Mouse (Mus musculus) T-helper 1 cell (primary cell): ENCODE results near the gene Vmn2r102.

Source experiments
- in situ Hi-C: fragments of 300-600 bp; cut with MboI, MseI; formaldehyde crosslinking; loops from one replicate; pipeline ENCODE4 v1.15.1; 2025; ENCODE audit warnings: high pct_unique_total_duplicates

The Vmn2r102 gene

DNA sequence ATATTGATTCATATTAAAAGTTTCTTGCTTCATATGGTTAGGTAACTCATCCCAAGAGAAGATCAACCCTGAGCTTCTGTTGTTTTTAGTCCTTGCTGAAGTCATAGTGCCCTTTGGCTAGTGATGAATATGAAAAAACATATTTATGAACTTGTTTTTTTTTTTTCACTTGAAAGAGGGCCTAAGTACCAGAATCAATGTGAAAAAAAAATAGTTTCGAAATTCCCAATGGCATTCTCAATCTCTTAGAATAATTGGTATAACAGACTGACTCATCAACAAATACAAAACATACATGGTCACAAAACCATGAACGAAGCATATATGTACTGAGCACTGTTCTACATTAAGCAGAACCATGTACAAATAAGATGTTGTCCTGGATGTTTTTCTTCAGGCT lies at the start of gene Vmn2r102:
Gene Vmn2r102 (plus strand): TSS at position 301 of the 400 bp plus-strand sequence.
- in situ Hi-C loops, result no loop called here

DNA sequence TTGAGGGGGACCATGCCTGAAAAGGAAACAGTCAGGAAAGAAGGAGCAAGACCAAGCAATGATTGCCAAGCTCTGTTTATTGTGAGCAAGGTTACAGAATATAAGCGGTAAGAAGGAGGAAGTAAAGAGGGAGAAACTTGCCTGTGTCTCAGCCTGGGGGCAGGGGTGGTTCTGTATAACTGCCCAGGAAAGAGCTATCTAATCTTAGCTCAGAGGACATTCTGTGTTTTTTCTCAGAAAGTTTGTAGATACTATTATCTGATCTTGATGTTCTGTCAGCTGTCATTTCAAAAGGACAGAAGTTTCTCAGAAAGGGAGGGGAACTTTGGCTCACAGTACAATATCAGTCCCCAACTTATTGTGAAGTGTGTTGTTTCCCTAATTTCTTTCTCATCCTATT lies 30.8 kb upstream of the Vmn2r102 start:
- in situ Hi-C loops, result no loop called here

DNA sequence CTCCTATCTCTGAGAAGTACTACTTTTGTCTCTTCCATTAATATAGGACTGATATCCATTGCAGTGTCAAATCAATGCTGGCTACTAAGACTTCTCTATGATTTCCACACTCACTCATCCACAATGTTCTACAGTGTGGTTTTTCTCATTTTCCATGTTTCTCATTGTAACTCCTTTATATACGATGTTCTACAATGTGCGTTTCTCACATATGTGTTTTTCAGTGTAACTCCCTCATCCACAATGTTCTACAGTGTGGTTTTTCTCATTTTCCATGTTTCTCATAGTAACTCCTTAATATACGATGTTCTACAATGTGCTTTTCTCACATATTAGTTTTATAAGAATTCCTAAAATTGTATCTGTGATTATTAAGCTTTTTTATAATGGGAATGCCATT lies 1.7 kb upstream of the Vmn2r102 start:
- in situ Hi-C loops, result no loop called here

DNA sequence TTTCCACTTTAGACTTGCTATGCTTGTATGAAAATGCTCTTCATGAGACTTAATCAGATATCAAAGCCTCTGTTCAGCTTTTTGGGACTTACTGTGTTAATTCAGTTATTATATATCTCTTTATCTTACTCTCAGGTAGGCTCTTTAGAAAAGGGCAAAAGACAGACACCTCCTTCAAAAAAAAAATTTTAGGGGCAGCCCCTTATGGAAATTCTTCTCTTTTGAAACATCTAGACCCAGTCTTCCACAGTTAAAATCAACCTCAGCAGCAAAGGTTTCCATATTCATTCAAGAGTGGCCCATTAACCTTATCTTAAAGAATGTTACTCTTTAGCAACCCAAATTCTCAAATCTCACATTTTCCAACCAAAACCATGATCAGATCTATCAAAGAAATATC lies 31.9 kb downstream of the Vmn2r102 start:
- in situ Hi-C loops, result no loop called here
